11 mouse cellular contexts compared by ENCODE assay signal in genomic region chr14:40885225-40885624, GRCm38 (mm10). TPM values are rescaled to one million over a fixed set of nuclear protein-coding genes. Genes with fewer than 3 reads are reported as not detected.
A peak's percentile ranks its signal among the peaks of the same experiment; 100 is the strongest.
DNase-seq lines count a peak whose midpoint lies in the region; ATAC-seq and TF ChIP-seq lines count a peak whose summit lies in the region.
"Had no signal": no experiment of that assay in that cellular context is flagged by ENCODE, and none has a peak within 500 bp of the region (broad histone marks: within the 10 kb centered on the region; RNA-seq: fewer than 3 reads in every experiment).

No protein-coding gene starts in this region.

- H3K9ac ChIP-seq in midbrain, postnatal 0 days (replicated peaks; ENCODE audit: low read length, poor library complexity, severe bottlenecking), result no peak overlapping the region
- no peak overlapping the region for H3K9ac ChIP-seq in midbrain, embryonic 16.5 days (ENCODE audit: low read depth, low read length)
- H3K9ac ChIP-seq in hindbrain, postnatal 0 days (replicated peaks; ENCODE audit: low read length), result no peak overlapping the region
- H3K9ac ChIP-seq: hindbrain, embryonic 14.5 days; midbrain, embryonic 12.5 days had no signal

- H3K4me3 ChIP-seq in gastrocnemius, adult 2 months, result no peak overlapping the region
- no peak overlapping the region for H3K4me3 ChIP-seq in midbrain, postnatal 0 days (ENCODE audit: low read depth, low read length)
- no peak overlapping the region for H3K4me3 ChIP-seq in midbrain, embryonic 16.5 days (ENCODE audit: low read depth, low read length)
- H3K4me3 ChIP-seq in hindbrain, postnatal 0 days (ENCODE audit: low read length), result no peak overlapping the region
- H3K4me3 ChIP-seq: midbrain, embryonic 12.5 days had no signal

- no peak for ATAC-seq in midbrain, postnatal 0 days (ENCODE audit: low FRiP score)
- ATAC-seq in midbrain, embryonic 16.5 days, result no peak
- ATAC-seq in hindbrain, postnatal 0 days, result no peak

- no peaks in the 10 kb centered on the region for H3K27me3 ChIP-seq in midbrain, postnatal 0 days (ENCODE audit: insufficient read depth, low read length)
- H3K27me3 ChIP-seq in midbrain, embryonic 16.5 days (ENCODE audit: control insufficient read depth, insufficient read depth, low read depth, low read length), result no peaks in the 10 kb centered on the region
- no peaks in the 10 kb centered on the region for H3K27me3 ChIP-seq in hindbrain, postnatal 0 days (ENCODE audit: insufficient read depth, low read length)
- H3K27me3 ChIP-seq: midbrain, embryonic 12.5 days had no signal

- no peak overlapping the region for H3K27ac ChIP-seq in gastrocnemius, adult 2 months
- H3K27ac ChIP-seq in midbrain, postnatal 0 days (ENCODE audit: low read depth, low read length), result no peak overlapping the region
- no peak overlapping the region for H3K27ac ChIP-seq in midbrain, embryonic 16.5 days (ENCODE audit: low read length)
- H3K27ac ChIP-seq in hindbrain, postnatal 0 days, result no peak overlapping the region
- H3K27ac ChIP-seq: hindbrain, embryonic 14.5 days; midbrain, embryonic 12.5 days had no signal

- intact Hi-C loops in gastrocnemius, adult 2 months (cut with DNase I), result loop anchor here (10.0 kb wide), 1 partner anchor 50 kb away; no protein-coding TSS in a partner anchor
- intact Hi-C loops in left cerebral cortex, postnatal 36 days (cut with DNase I), result no loop called here

- WGBS in midbrain, postnatal 0 days, result 36% methylated on average over 4 of the region's 4 CpGs
- 39% methylated on average over 4 of the region's 4 CpGs for WGBS in midbrain, embryonic 16.5 days
- 29% methylated on average over 4 of the region's 4 CpGs for WGBS in hindbrain, postnatal 0 days

- H3K4me2 ChIP-seq in midbrain, postnatal 0 days (ENCODE audit: low read depth, low read length, poor library complexity, severe bottlenecking), result no peak overlapping the region
- H3K4me2 ChIP-seq in midbrain, embryonic 16.5 days (ENCODE audit: low read length), result no peak overlapping the region
- no peak overlapping the region for H3K4me2 ChIP-seq in hindbrain, postnatal 0 days (ENCODE audit: low read depth, low read length)
- H3K4me2 ChIP-seq: hindbrain, embryonic 14.5 days; midbrain, embryonic 12.5 days had no signal

- H3K9me3 ChIP-seq in midbrain, postnatal 0 days (ENCODE audit: low read length), result no peaks in the 10 kb centered on the region
- no peaks in the 10 kb centered on the region for H3K9me3 ChIP-seq in midbrain, embryonic 16.5 days (replicated peaks; ENCODE audit: control insufficient read depth, low read length, poor library complexity, severe bottlenecking)
- no peaks in the 10 kb centered on the region for H3K9me3 ChIP-seq in hindbrain, postnatal 0 days (ENCODE audit: low read length)
- H3K9me3 ChIP-seq: midbrain, embryonic 12.5 days had no signal

- DNase-seq in gastrocnemius, adult 2 months, result peak; percentile 76
- no peak for DNase-seq in gastrocnemius, postnatal 10 days
- peak; percentile 6 for DNase-seq in midbrain, postnatal 0 days (ENCODE audit: low spot score)
- DNase-seq in left cerebral cortex, postnatal 36 days (ENCODE audit: low spot score in 2 of 2), result peak; percentile 37 to 55
- DNase-seq in skeletal muscle tissue, adult 2 months (ENCODE audit: low read depth, low spot score), result peak; percentile 60
- no peak for DNase-seq in MN1 (ENCODE audit: low spot score)
- no peak for DNase-seq in hindbrain, postnatal 0 days (ENCODE audit: low spot score)
- DNase-seq: adrenal gland, postnatal 36 days had no signal

- TF ChIP-seq CTCF in gastrocnemius, adult 2 months (IDR thresholded peaks at IDR 0.05), result no peak
- no peak for TF ChIP-seq CTCF in midbrain, postnatal 0 days (IDR thresholded peaks at IDR 0.05)
- TF ChIP-seq CTCF in hindbrain, postnatal 0 days (IDR thresholded peaks at IDR 0.05; ENCODE audit: low read depth), result no peak

- H3K36me3 ChIP-seq in midbrain, postnatal 0 days (ENCODE audit: insufficient read depth, low read length), result no peaks in the 10 kb centered on the region
- H3K36me3 ChIP-seq in midbrain, embryonic 16.5 days (ENCODE audit: control insufficient read depth, insufficient read depth, low read length), result no peaks in the 10 kb centered on the region
- no peaks in the 10 kb centered on the region for H3K36me3 ChIP-seq in hindbrain, postnatal 0 days (ENCODE audit: insufficient read depth, low read length)
- H3K36me3 ChIP-seq: midbrain, embryonic 12.5 days had no signal

- H3K4me1 ChIP-seq in midbrain, postnatal 0 days (ENCODE audit: insufficient read depth, low read length), result no peaks in the 10 kb centered on the region
- no peaks in the 10 kb centered on the region for H3K4me1 ChIP-seq in midbrain, embryonic 16.5 days (ENCODE audit: control insufficient read depth, insufficient read depth, low read length)
- no peaks in the 10 kb centered on the region for H3K4me1 ChIP-seq in hindbrain, postnatal 0 days (ENCODE audit: insufficient read depth, low read length)
- H3K4me1 ChIP-seq: midbrain, embryonic 12.5 days had no signal

RNA-seq across cellular contexts. Expression of gene Sh2d4b, which starts 7.8 kb away (rescaled TPM):
- total RNA-seq in gastrocnemius, adult 2 months (2021), result under 1 TPM; 0.20 to 0.41 TPM
- under 1 TPM; 0.56 to 0.87 TPM for total RNA-seq in gastrocnemius, postnatal 10 days (2021)
- 3.0 and 3.7 TPM in 2 replicates for total RNA-seq in midbrain, postnatal 0 days (2014; rRNA removed)
- 0.44 and 0.74 TPM in 2 replicates for polyA plus RNA-seq in midbrain, postnatal 0 days (2015; fragmentation: Nextera tagmentation; extraction: Ambion mirVana)
- 0.99 and 1.6 TPM in 2 replicates for polyA plus RNA-seq in midbrain, embryonic 16.5 days (2015; fragmentation: Nextera tagmentation; extraction: Ambion mirVana)
- total RNA-seq in left cerebral cortex, postnatal 36 days (2021), result 1 to 10 TPM; 2.7 to 7.9 TPM
- 1.8 and 2.6 TPM in 2 replicates for total RNA-seq in hindbrain, postnatal 0 days (2014; rRNA removed)
- 0.54 and 0.63 TPM in 2 replicates for polyA plus RNA-seq in hindbrain, postnatal 0 days (2015; fragmentation: Nextera tagmentation; extraction: Ambion mirVana)

Comparison
In these comparisons a context has a peak if more than half of its experiments do, and no peak if none do; other contexts are left out.
1. DNase-seq: peak in gastrocnemius, adult 2 months (single experiment), midbrain, postnatal 0 days (single experiment), left cerebral cortex, postnatal 36 days (2 of 2) and skeletal muscle tissue, adult 2 months (single experiment); none in gastrocnemius, postnatal 10 days (single experiment), MN1 (single experiment) and hindbrain, postnatal 0 days (single experiment).